Mouse (Mus musculus): ENCODE measurements at regions not wholly inside any gene's neighbourhood (a gene's known extent, or its start where the extent isn't known, plus 50 kb on each side); places are given as distances from the start of the nearest gene placed in this dataset.

GRCm38 (mm10) chr17:83078601-83079360 lies 136.3 kb upstream of the Pkdcc start:
- TF ChIP-seq CTCF (IDR thresholded peaks at IDR 0.05; ENCODE audit: control insufficient read depth, insufficient read depth, insufficient read length) (no peak), MYOG (IDR thresholded peaks at IDR 0.05; ENCODE audit: control insufficient read depth, extremely low read depth, insufficient read length) (no peak), FOSL1 (IDR thresholded peaks at IDR 0.05; ENCODE audit: insufficient read depth, low read length, poor library complexity, severe bottlenecking) (no peak), MAX (IDR thresholded peaks at IDR 0.05) (no peak), CEBPB (IDR thresholded peaks at IDR 0.05; ENCODE audit: low read depth) (no peak), MYOD1 (IDR thresholded peaks at IDR 0.05; ENCODE audit: control insufficient read depth, insufficient read length, low read depth) (no peak)
